Mouse (Mus musculus) frontal cortex, postnatal 10 days (tissue): ENCODE measurements around the gene Grin2a.
"Not testable (repeated sequence)": the region's sequence is repeated elsewhere in the genome, so short reads cannot be mapped to it uniquely, and the experiment has no call there.

Experiments
- DNase-seq, 2 experiments: peaks; one replicate each; pipeline ENCODE4 v3.0.0; 2022; ENCODE audit warnings: low spot score in 2 of 2, mixed read lengths in 1 of 2

Gene Grin2a

DNA sequence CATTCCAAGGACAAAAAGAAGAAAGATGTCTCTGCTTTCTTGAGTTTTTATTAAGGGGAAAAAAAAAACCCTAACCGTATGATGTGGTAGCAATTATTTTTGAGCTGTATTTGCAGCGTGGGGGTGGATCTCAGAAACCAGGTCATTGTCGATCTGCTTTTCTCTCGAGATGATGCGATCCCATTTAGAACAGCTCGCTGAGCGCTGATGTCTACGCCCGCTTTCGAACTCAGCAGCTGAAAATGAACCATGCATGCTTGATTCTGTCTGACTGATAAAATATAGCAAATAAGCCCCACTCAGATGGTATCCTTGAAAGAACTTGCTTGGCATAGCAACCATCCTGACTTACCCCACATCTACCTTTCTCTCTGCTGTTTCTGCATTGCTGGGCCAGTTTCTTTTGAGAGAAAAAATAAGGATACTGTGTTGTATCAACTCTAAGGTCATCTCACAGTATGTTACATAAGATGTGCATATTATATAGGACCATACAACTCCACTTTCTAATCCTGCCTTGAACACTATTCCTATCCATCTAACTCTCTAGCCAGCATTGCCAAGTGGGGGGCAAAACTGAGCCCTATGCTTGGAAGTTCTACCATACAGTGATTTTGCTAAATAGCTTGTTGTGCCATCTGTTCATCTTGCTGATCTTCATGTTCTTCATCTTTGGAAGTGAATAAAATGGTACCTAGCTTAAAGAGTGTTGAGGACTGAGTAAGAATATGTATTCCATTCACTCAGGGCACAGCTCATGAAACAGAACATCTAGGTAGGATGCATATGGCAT lies 369.5 kb downstream of the Grin2a start:
- peak in 1 of 2 experiments; percentile 19 for DNase-seq

DNA sequence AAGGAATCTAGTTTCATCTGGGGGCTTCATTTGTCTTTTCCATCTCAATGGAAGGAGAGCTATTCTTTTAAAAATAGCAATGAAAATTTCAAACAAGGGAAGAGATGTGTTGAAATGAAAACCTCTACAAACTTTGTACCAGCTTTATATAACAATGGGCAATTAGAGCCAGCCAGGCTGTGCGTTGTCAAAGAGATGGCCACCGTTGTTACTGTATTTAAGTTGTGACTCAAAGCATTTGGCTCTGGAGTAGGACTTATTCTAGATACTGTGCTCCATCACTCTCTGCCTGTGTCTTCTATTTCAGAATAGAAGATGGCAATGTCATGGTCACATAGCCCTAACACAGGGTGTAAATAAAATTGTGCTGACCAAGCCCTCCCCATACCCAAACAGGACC lies 371.0 kb downstream of the Grin2a start:
- DNase-seq = no peak

DNA sequence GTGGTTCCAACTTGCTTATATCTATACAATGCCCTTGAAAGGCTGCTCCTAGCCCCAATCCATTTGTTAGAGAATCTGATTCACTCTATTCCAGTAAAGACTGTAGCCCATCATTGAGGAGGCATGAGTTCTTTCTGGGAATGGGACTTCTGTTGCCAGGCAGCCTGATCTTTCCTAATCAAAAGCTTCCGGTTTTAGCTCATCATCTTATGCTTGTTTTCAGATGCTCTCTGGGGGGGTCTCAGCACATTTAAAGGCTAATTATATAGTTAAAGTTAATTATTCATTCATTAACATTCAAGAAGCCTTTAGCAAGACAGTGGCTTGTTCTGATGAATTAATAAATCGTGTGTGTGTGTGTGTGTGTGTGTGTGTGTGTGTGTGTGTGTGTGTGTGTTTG lies 377.2 kb downstream of the Grin2a start:
- no peak for DNase-seq

DNA sequence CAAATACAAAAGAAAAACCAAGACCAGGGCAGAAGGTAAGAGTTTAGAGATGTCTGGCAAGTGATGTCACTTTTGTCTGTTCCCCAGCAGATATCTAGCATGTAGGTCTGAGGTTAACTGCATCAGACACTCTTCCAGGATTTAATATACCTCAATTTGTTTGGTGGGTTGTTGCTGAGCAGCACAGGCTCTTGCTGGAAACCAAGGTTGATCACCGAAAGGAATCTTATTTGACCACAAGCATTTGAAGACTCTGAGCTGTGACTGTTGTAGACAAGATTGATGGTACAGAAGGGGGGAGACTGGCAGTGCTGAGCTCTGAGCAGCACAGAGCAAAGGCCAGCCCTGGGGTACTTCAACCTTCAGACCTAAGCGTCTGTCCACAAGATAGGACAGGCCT lies 378.1 kb downstream of the Grin2a start:
- DNase-seq = no peak

DNA sequence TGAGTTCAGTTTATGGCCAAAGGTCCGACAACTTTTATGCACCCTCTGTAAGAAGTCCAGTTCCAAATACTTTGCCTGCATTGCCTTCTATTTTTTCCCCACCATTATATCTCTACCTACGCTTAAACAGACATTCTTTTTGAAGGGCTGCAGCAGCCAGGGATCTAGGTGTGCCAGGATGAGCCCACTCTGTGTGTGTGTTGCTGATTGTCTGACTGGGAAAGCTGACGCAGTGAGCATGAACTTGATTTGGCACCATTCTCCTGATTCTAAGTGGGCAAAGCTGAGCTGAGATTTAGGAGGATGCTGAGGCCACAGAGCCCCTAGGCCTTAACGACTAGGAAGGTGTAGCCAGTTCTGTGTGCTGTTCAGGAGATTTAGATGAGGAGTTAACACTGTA lies 378.6 kb downstream of the Grin2a start:
- no peak for DNase-seq

DNA sequence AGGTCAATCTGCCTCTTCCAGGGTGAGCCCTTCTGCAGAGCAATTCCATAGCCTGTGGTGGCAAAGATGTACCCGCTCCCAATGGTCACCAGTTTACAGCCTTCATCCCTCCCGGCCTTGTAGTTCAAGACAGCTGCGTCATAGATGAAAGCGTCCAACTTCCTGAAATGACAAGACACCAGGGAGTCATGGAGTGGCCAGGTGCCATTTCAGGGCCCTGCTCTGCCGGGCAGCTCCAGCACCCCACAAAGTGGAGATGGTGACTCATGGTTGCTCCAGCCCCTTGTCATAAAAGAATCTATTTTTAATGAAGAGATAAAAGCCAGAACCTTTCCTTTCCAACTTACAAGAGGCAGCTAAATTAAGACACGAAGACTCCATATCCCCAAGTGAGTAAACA lies 382.8 kb downstream of the Grin2a start:
- DNase-seq = not testable (repeated sequence)

DNA sequence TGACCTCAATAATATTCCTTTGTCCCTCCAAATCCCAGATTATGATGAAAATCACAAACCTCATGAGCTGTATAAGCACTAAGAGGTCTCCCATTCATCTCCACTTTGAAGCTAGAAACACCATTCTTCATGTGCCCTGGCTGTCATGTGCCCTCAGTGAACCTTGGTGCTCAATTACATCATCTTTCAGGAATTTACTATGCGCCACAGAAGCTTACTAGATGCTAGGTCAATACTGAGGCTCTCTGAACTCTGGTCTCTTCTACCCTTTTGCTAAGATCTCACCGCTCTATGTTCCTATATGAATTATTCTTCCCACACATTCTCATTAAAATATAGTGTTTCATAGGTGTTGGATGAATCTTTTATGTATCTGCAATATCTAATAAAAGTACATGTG lies 387.9 kb downstream of the Grin2a start:
- DNase-seq = no peak

DNA sequence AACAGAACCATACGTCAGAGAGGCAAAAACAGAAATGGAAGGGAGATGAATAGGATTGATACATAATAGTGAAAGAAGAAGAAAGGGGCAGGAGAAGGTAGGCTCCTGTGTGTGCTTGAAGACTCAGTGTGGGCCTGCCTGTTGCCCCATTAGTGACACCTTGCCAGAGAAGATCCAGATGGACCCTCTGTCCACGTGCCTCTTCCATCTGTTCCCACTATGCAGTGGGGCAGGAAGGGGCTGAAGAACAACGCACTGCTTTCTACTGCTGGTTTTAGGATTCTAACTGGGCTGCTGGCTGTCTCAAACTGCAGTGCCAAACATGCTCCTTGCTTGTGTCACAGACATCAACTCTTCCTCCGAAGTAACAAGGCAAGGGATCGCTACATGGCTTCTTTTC lies 391.4 kb downstream of the Grin2a start:
- no peak for DNase-seq

DNA sequence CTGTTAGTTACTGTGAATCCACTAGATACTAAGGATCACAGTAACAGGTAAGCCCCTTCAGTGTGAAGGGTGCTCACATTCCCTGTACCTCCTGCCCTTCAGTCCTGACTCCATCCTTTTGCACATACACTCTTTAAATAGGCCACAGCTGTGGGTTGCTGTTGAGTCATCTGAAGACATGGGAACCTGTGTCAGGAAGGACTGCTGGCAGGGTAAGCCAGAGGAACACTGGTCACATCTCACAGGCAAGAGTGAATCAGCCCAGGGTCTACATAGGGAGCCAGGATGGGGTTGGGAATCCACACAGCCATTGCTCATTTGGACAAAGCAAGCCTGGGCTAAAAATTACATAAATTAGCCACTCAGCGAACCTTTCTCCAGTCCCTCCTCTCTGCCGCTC lies 392.8 kb downstream of the Grin2a start:
- DNase-seq = no peak

DNA sequence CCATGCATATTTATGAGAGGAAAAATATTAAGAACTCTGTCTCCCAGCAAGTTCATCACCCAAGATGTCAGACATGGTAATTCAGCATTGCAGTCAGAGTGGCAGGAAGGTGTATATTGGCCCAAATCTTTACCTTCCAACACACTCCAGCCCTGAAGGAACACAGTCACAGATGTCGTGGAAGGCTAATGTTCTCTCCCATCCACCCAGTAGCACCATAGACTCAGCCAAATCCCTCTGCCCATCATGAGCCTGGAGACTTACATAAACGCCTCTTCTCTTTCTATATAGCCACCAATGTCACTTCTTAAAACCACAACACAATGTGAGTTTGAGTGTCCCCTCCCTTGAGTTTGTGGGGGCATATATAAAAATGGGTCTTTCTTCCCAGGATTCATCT lies 406.2 kb downstream of the Grin2a start:
- no peak for DNase-seq

DNA sequence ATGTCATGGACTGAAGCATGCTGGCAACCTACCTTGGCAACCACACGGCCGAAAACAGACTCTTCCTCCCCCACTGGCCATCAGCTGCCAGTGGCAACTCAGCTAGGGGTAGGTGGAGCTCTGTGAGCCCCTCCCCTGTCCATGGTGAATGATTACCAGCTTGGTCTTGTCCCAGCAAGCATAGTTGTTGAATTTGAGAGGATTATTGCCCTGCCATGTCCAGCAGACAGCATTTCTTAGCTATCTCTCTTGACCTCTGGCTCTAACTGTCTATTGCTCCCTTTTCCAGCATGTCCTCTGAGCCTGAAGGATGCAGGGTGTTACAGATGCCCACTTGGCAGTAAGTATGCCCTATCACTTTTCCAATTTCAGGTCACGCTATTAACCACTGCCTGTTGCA lies 406.9 kb downstream of the Grin2a start:
- no peak for DNase-seq

DNA sequence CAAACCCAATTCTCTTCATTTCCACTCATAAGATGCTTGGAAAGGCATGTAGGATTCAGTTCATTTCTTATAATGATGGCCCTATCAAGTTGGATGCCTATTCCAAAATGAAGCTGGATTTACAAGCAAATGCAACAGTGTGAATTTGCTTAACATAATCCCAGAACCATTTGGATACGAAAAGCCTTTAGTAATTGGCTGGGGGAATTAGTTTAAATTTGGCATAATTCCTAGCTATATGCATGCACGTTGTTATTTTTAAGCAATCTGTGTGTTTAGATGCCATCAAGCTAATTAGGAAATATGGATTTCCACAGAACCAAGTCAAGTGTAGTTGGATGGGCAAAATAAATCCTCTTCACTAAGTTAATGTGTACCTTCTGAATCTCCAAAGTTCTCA lies 411.4 kb downstream of the Grin2a start:
- no peak for DNase-seq

DNA sequence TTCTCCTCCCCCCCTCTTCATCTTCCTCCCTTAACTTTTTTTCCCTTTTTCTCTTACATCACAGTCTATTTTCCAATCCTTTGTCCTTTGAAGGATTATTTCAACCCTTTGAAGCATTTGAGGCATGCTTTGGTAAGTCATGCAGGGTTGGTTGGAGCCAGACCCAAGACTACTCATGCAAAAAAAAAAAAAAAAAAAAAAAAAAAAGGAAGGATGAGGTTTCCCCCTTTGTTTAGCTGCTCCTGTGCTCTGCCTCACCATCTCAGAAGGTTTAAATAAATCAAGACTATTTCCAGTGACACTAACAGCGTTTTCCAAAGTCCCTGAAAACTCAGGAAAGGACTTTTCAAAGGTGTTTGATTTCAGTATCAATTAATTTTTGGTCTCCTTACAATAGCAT lies 423.6 kb downstream of the Grin2a start:
- DNase-seq = no peak

DNA sequence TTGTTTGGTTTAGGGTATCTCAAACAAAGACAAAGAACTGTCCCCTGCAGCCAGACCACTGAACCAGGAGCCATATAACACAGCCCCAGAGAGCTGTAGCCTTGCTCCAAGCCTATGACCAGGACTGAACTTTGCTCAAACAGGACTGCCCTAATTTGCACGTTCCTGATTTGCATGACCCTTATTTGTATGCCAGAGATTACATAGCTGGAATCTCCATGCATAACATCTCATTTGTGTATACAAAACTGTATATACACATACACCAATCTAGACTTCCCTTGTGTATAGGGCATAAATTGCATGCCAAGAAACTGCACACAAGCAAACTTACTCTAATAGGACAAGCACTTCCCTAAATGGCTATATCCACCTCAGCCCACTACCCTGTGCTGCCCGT lies 428.1 kb downstream of the Grin2a start:
- DNase-seq = no peak

DNA sequence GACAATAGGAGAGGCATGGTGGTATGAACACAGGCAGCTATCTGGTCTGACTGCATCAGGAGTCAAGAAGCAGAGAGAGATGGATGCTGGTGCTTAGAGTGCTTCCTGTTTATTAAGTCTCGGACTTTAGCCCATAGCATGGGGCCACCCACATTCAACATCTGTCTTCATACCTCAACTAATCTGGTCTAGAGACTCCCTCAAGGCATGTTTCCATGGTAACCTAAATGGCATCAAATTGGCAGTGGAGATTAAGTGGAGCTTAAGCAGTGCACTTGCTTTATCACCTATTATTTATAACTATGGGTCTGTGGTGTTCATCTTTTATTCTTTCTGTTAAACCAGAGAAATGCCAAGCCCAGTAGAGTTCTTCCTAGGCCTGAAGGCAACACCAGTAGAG lies 433.5 kb downstream of the Grin2a start:
- no peak for DNase-seq

DNA sequence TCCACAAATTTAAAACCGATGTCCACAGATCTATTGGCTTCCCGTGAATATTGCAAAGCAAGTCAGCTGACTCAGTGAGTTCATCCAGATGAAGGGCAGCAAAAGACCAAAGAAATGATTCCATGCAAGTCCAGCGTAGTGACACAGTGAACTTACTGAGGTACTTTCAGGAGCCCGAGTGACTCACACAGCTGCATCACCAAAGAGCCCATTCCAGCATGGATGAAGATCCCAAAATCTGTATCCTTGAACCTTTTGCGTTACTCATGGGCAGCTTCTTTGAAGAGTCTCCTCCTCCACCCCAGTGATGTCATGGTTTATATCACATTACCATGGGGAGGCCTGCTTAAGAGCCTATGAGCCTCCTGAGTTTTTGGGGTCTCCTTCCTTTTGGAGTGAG lies 460.2 kb downstream of the Grin2a start:
- DNase-seq = no peak

DNA sequence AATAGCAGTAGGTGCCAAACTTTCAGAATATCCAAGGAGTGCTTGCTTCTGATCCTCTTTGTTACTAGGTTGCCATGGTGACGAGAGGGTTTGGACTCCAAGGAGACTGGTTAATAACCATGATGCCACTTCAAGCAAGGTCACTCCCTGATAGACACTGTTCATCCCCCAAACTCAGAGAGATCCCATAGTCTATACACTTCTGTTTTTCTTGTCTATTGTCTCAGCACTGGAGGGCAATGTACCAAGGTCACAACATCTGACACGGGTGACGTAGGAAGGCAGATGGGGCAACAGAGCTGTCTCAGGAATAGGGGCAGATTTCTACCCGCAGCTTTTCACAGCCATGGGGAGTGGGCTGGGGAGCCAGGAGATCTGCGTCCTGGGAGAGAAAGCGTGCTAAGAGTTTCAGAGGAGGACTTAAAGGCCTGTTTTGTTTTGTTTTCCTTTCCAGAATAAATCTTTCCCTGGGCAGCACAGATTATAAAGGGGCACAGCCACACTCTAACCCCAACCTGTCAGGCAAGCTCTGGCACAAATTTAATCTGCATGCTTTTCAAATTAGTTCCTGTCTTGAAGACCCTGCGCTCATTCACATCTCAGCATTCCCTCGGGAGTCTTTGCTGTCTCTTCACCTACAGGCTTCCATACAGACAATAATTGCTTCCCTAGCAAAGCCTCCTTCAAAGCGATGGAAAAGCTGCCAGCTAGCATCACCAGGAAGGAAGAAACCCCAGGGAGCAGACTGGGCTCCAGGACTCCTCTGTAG lies 461.6 kb downstream of the Grin2a start:
- DNase-seq = no peak

DNA sequence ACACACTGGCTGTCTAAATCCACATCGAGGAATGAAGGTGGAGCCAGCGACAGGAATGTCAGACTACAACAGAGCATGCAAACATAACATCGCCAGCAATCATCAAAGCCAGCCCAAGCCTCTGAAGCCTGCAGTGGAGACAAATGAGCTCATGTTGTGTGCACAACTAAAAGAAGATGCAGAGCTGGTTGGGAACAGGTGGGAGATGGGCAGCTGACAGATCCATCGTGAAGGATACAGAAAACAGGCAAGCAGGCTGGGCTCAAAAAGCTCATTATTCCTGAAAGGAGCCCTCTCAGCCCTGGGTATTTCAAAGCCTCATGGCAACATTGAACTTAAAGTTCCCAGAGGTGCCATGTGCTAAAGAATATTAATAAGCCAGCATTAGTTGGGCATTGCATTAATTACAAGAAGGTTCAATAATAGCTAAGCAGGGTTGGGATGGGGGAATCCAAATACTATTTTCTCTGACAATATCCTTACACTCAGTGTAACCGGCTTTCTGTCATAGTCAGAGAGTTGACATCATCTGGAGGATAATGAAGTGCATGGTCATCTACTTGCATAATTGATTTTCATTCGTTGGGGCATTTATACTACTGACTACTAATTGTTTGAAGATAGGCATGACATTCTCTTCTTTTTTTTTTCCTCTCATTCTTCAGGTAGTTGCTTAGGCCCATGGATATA lies 462.4 kb downstream of the Grin2a start:
- no peak for DNase-seq

DNA sequence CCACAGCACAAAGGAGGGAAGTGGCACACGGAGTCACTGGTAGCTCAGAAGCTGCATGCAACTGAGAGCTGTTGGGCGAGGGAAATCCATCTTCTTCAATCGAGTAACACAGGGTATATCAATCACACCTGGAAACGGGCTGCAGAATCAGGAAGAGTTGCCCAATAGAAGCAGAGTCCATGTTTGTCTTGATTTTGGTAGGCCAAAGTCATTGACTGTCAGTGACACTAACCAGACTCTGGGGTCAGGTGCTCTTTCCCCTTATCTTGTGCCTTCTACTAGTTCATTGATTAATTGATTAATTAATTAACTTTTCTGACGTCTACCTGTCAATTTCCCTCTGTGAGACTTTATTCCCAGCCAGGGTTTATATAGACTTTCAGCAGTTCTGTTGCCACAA lies 468.1 kb downstream of the Grin2a start:
- no peak for DNase-seq

DNA sequence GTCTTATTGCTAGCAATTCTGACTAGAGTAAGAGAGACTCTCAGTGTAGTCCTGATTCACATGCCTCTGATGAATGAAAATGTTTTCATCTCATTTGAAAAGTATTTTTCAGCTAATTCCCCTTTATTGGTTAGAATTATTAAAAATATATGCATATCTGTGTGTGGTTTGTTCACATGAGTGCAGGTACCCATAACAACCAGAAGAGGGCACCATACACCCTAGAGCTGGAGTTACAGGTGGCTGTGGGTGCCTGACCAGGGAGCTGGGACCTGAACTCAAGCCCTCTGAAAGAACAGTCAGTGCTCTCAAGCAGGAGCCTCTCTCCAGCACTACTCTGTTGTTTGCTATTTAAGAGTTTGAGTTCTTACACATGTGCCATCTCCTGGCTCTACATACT lies 472.0 kb downstream of the Grin2a start:
- no peak for DNase-seq
